Mouse (Mus musculus) left cerebral cortex, postnatal 14 days (tissue): ENCODE data around the gene Lhx2. TPM values are rescaled to one million over a fixed set of nuclear protein-coding genes. Genes with fewer than 3 reads are reported as not detected.

Source experiments
- DNase-seq, 2 experiments: peaks; one replicate each; pipeline ENCODE4 v3.0.0; 2021 to 2022; ENCODE audit warnings: low spot score in 2 of 2, mixed read lengths in 1 of 2
- intact Hi-C: fragments of 180-260 bp; cut with DNase I; formaldehyde crosslinking; loops from one replicate; pipeline ENCODE4 v1.15.1; 2025
- total RNA-seq, 2 experiments: library from RNA; stranded (reverse); gene quantifications; 2 replicates each; pipeline ENCODE4 v1.2.3; 2021

Gene Lhx2
- total RNA-seq, 2 experiments from 2014 or later: 73.2 to 85.4 TPM

DNA sequence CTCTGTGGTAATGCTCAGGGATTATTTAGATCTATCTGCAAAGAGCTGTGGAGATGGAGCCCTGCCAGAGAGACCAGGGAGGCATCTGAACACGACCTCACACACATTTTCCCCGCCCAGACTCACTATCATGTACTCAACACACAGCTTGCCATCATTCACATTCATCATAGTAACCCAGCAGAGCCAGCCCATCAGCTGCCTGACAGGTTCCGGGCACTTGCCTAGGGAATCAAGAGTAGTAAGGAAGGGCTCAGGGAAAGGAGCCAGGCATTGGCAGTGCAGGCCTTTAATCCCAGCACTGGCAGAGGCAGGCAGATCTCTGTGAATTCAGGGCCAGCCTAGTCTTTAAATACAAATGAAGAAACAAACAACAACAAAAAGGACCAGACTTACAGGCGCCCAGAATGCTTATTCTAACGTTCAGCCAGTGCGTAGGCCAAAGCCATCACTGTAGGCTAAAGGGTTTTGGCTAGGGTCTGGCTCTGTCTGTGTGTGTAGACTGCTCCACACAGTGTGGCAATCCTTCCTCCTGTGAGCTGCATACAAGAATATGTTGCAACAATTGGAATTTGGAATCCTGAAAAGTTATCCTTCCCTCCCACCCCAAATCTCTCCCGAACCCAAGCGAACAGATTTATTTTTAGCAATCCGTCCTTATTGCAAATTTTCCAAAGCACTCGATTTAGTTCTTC, 48.6 kb downstream of the Lhx2 start:
- intact Hi-C loops: no loop called here
- DNase-seq: no peak

DNA sequence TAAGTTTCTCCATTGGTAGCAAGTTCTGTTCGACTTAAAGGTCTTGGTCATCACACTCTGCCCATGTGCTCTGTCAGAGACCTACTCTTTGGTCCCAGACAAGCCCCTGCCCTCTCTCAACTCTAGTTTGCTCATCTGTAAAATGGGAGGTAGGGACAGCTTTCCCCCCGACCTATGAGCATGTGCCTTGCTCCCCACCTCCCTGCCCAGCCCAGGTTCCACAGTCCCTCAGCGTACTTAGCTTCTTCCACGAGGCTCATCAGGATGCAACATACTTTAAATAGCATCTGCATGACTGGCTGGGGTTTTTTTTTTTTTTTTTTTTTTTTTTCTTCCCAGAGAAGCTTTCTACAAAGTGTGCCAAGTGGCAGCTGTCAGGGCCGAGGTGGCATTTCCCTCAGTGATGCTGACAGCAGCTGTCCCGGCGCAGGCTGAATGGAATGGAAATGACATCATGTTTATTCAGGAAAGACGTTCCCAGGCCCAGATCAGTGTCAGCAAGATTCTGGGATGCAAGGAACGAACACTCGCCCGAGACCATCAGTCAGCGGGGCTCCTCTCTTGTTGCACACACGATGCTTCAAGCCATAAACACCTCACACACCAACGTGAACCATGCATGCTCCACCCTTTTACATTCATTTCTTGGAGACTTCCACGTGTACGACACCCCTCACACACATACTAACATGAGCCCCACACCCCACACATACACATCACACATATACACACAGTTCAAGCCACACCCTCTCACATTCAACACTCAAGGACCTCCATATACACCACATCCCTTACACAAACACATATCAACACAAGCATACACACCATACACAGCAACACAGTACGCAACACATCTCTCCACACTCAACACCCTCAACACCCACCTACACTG, 56.1 kb downstream of the Lhx2 start:
- peak; percentile 65 to 78 for DNase-seq
- intact Hi-C loops: no loop called here

- DNase-seq: no peak
- intact Hi-C loops: no loop called here
Measured at GRCm38 (mm10) chr2:38395869-38396236, 56.8 kb downstream of the Lhx2 start.

DNA sequence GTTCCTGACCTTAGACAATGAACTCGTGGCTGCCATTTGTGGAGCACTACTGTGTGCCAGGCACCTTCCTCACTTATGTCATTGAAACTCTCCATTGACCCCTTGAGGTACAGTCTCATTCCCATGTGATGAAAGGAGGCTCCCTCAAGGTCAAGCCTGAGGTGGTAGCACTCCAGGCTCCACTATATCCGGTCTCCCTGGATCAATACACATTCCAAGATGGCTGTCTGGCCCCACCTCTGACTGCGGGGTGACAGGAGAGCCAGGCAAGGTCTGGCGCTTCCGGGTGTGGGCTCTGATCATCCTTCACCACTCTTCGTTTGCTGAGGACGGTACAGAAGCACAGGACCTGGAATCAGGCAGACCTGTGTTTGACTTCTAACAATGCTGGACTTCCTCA, 58.2 kb downstream of the Lhx2 start:
- DNase-seq: no peak
- intact Hi-C loops: no loop called here

- intact Hi-C loops: no loop called here
- DNase-seq: no peak
Measured at GRCm38 (mm10) chr2:38397882-38398281, 58.8 kb downstream of the Lhx2 start.

DNA sequence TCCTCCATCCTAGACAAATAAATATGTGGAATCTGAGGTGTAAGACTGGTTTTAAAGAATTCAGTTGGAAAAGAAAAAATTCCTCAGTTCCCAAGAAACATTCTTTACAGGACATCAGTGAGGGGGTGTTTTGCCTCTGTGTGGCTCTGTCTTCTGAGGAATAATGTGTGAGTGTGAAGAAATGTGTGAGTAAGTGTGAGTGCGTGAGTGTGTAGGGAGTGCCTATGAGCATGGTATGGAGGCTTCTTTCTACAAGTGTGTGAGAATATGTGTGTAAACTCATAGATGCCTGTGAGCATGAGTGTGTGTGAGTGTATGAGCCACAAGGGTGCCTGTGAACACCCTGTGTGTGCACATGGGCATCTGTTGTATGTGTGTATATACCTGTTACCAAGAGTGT, 63.5 kb downstream of the Lhx2 start:
- peak in 1 of 2 experiments; percentile 44 for DNase-seq

DNA sequence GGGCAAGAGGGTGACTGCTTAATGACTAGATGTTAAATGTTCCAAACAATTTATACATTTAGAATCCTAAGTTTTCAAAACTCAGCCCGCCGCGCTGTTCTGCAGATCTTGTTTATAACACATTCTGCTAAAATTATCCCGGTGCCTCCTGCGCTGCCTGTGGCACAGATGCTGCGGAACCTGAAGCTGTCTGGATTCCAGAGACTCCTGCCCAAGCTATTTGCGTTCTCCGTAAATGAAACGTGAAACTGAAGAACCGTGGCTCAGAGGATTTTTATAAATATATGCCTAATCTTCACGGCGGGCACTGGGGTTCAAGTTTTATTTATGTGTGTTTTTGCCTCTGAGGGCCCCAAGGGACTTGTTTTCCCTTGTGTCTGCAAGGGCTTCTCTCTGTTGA, 64.2 kb downstream of the Lhx2 start:
- DNase-seq: peak; percentile 81 to 90
- intact Hi-C loops: no loop called here

More for the DNA sequence above, 63.5 kb downstream of the Lhx2 start:
- intact Hi-C loops: no loop called here

DNA sequence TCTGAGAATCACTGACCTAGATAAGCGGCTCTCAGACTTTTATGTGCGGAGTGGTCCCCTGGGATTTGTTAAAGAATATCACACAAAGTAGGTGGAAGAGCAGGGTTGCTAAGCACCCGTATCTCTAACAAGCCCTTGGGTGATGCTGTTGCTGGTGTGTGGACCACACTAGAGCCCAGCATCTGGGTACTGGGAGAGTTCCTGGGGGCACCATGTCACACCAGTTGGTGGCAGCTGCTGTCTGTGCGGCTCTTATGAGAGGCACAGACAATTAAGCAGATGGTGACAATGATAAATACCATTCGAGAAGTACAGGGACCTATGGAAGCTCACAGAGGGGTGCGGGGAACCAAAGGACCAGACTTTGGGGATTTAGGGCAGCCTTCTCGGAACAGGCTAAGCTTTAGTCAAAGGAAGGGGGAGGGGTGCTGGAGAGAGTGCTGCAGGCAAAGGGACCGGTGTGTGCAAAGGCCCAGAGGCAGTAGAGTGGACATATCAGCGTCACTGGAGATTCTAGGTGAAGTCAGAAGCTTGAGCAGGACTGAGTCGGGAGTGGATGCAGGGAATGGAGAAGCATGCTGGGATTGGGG, 65.0 kb downstream of the Lhx2 start:
- peak in 1 of 2 experiments; percentile 34 for DNase-seq
- intact Hi-C loops: no loop called here

- no peak for DNase-seq
- intact Hi-C loops: no loop called here
Measured at GRCm38 (mm10) chr2:38405356-38405755, 66.3 kb downstream of the Lhx2 start.

DNA sequence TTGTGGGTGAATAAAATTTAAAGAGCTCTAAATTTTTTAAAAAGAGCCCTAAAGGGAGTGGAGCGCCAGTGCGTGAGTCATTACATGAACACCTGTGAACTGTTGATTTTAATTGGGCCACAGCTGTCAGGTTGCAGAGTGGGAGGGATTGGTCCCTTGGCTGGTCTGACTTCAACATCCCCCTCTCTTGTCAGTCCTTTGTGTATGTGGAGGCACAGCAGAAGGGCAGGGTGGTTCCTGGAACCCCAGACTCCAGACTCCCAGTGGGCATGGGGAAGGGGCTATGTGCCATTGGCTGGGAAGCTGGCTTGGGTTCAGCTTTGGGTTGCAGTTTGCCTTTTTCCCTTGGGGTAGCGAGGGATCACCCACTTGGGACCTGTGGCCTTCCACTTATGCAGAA, 70.2 kb downstream of the Lhx2 start:
- intact Hi-C loops: no loop called here
- no peak for DNase-seq

DNA sequence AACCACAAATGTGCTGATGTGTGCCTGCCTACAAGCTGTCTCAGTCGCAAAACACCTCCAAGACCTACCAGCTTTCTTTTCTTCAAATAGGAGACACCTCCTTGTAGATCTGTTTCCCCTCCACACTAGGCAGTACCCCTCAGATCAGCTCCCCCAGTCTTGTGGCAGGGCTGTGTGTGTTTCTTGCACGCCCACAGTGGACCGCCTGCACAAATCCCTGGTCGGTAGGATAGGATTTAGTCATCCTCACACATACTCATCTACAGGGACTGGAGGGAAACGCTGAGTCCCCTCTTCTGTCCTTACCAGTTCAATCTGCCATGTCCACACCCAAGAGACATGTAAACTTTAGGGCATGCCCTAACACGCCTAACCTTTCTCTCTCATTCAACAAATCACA, 71.1 kb downstream of the Lhx2 start:
- intact Hi-C loops: no loop called here
- DNase-seq: no peak

GRCm38 (mm10) chr2:38412599-38413177, 73.6 kb downstream of the Lhx2 start:
- intact Hi-C loops: no loop called here
- no peak for DNase-seq

DNA sequence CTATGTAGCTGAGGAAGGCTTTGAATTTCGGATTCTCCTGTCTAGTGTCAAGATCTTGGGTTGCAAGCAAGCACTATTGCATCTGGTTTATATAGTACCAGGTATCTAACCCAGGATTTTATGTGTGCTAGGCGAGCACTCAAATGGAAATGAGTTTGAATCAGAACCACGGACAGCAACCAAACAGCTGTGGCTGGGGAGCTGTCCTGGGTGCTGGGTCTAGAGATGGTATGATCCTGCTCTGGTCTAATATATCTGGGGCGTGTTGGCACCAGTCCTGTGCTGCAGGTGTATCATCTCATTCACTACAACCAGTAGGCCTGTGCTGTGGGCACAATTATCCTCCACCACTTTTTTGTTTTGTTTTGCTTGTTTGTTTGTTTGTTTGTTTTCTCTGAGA, 78.9 kb downstream of the Lhx2 start:
- no peak for DNase-seq

More for the DNA sequence above, 78.9 kb downstream of the Lhx2 start:
- intact Hi-C loops: no loop called here

Other genes starting within 250 kb of the Lhx2 start
- gene Dennd1a, start 51.9 kb upstream of the Lhx2 start, total RNA-seq: 10 to 100 TPM; 68.5 to 70.1 TPM
- gene Nek6, start 172.4 kb downstream of the Lhx2 start, total RNA-seq: 10 to 100 TPM; 26.3 to 28.9 TPM